Mouse (Mus musculus): ENCODE data around the gene Sult4a1. TPM values are rescaled to one million over a fixed set of nuclear protein-coding genes. Genes with fewer than 3 reads are reported as not detected.
A peak's percentile ranks its signal among the peaks of the same experiment; 100 is the strongest.
"Not testable (repeated sequence)": the region's sequence is repeated elsewhere in the genome, so short reads cannot be mapped to it uniquely, and the experiment has no call there.

Sult4a1 gene
- total and polyA plus RNA-seq, 2 experiments from 2014 or later, result 155 to 248 TPM

DNA sequence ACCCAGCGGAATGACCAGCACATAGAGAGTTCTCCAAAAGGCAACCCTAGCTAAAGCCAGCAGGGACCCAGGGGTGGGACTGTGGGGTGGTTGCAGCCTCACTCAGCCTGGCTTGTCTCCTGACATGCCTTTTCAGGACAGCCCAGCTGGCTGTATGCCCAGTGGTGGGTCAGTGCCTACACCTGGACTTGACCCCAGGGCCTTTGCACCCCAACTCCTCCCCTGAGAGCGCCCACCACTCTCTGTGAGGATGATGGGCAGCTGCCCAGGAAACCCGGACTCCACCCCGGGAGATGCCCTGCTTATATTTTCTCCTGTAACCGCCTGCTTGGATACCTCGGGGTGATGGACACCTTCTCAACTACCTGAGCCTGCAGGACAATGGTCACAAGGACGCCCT, 928 bp downstream of the Sult4a1 start:
- Histone ChIP-seq H3K9ac (replicated peaks; ENCODE audit: low read length) (peak overlapping the region; percentile 71), H3K27ac (0 out of 2 replicates have a peak overlapping the region, but pooled peaks have one; percentile 67), H3K4me3 (ENCODE audit: low read length) (peak overlapping the region; percentile 61), H3K4me2 (ENCODE audit: low read depth, low read length) (peak overlapping the region; percentile 61), H3K36me3 (ENCODE audit: insufficient read depth, low read length) (no peaks in the 10 kb centered on the region), H3K27me3 (ENCODE audit: insufficient read depth, low read length) (no peaks in the 10 kb centered on the region), H3K4me1 (ENCODE audit: insufficient read depth, low read length) (peaks cover 16% of the 10 kb centered on the region), H3K9me3 (ENCODE audit: low read length) (no peaks in the 10 kb centered on the region)
- ATAC-seq, result no peak
- DNase-seq (ENCODE audit: low spot score), result no peak
- no peak for TF ChIP-seq CTCF (IDR thresholded peaks at IDR 0.05; ENCODE audit: low read depth)
- 82% methylated on average over 7 of the region's 7 CpGs for WGBS

DNA sequence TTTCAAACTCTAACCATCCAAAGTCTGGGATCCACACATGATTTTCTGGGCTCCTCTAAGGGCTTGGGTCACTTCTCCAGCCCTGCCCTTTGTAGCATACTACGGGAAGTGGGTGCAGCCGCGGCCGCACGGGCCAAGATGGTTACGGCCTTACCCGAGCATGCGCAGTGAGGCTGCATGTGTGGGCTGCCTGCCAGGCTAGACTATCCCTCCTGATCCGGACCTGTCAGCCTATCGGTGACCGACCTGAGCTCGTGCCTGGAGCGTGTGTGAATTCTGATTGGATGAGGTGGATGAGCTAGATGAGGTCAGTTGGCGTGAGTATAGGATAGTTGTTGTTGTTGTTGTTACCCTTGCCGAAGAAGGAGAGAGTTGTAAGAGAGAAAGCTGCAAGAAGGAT, 8.0 kb downstream of the Sult4a1 start:
- not testable (repeated sequence) for H3K27ac ChIP-seq; H3K36me3 ChIP-seq (ENCODE audit: insufficient read depth, low read length); H3K4me2 ChIP-seq (ENCODE audit: low read depth, low read length); H3K9me3 ChIP-seq (ENCODE audit: low read length); ATAC-seq; H3K4me3 ChIP-seq (ENCODE audit: low read length); H3K27me3 ChIP-seq (ENCODE audit: insufficient read depth, low read length); DNase-seq (ENCODE audit: low spot score); H3K4me1 ChIP-seq (ENCODE audit: insufficient read depth, low read length); H3K9ac ChIP-seq (replicated peaks; ENCODE audit: low read length)
- 85% methylated on average over 15 of the region's 15 CpGs for WGBS

DNA sequence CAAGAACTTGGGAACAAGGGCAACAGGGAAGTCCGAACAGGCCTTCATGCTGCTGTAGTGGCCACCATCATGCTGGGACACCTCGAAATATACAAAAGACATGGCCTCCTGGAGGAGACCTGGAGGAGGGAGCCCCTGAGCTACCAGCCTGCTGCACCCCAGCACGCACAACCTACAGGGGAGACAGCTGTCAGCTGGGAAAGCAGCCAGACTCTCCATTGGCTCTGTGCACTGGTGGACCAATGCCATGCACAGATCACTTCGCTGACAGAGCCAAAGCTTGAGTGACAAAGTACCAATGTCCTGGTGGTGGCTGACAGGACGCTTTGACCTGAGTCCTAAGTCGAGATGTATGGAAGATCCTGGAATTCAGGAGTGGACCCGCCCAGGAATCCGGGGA, 9.5 kb downstream of the Sult4a1 start:
- peak overlapping the region; percentile 56 for H3K27ac ChIP-seq
- H3K9ac ChIP-seq (replicated peaks; ENCODE audit: low read length), result no peak overlapping the region
- DNase-seq (ENCODE audit: low spot score) (peak; percentile 71), ATAC-seq (peak; percentile 75)
- WGBS, result 46% methylated on average over 8 of the region's 8 CpGs
- TF ChIP-seq CTCF (IDR thresholded peaks at IDR 0.05; ENCODE audit: low read depth), result no peak
- no peak overlapping the region for H3K4me3 ChIP-seq (ENCODE audit: low read length)
- no peak overlapping the region for H3K4me2 ChIP-seq (ENCODE audit: low read depth, low read length)
- peaks cover 5% of the 10 kb centered on the region; the same call in 1 of the 2 replicates for H3K4me1 ChIP-seq (ENCODE audit: insufficient read depth, low read length)
- no peaks in the 10 kb centered on the region for H3K9me3 ChIP-seq (ENCODE audit: low read length)
- no peaks in the 10 kb centered on the region for H3K36me3 ChIP-seq (ENCODE audit: insufficient read depth, low read length)
- H3K27me3 ChIP-seq (ENCODE audit: insufficient read depth, low read length), result no peaks in the 10 kb centered on the region

DNA sequence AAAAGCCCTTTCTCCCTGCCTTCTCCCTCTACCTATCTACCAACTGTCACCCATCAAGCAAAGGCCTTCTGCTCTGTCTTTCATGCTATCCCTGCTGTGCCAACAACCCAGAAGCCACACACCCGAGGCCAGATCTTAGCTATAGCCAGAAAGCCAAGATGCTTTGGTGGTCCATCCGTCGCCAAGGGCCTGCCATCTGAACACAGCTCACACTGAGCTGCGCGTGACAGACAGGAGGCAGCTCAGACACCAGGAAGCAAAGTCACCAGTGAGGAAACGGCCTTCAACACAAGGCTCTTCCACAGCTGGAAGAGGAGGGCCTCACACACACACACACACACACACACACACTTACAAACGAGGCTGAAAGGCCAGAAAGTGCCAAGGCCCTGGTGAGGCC, 10.6 kb downstream of the Sult4a1 start:
- H3K36me3 ChIP-seq (ENCODE audit: insufficient read depth, low read length), result peaks cover 6% of the 10 kb centered on the region; the same call in 1 of the 2 replicates
- peak; percentile 38; the same call in 1 of the 2 replicates for ATAC-seq
- peak overlapping the region; percentile 56; the same call in 1 of the 2 replicates for H3K27ac ChIP-seq
- H3K4me3 ChIP-seq (ENCODE audit: low read length), result no peak overlapping the region
- H3K27me3 ChIP-seq (ENCODE audit: insufficient read depth, low read length), result no peaks in the 10 kb centered on the region
- 46% methylated on average over 7 of the region's 7 CpGs for WGBS
- H3K4me2 ChIP-seq (ENCODE audit: low read depth, low read length), result no peak overlapping the region
- H3K9ac ChIP-seq (replicated peaks; ENCODE audit: low read length), result no peak overlapping the region
- H3K4me1 ChIP-seq (ENCODE audit: insufficient read depth, low read length), result peaks cover 5% of the 10 kb centered on the region; the same call in 1 of the 2 replicates
- no peaks in the 10 kb centered on the region for H3K9me3 ChIP-seq (ENCODE audit: low read length)
- no peak for TF ChIP-seq CTCF (IDR thresholded peaks at IDR 0.05; ENCODE audit: low read depth)
- DNase-seq (ENCODE audit: low spot score), result peak; percentile 60

DNA sequence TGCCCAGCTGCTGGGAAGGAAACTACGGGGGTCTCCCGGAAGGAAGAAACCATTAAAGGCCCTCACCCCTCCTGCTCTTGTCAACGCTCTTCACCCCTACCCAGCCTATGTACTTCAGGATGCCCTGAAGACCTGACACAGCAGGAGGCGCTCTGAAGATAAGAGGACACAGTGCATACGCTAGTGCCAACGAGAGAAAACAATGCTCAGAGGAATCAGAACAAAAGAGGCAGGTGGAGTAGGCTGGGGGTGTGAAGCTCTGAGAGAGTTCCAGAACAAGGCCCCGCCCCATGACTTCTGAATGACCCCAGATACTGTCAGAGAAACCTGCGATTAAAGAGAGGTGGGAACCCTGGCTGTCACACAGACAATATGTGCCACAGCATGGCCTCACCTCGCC, 18.8 kb downstream of the Sult4a1 start:
- DNase-seq (ENCODE audit: low spot score) (no peak), ATAC-seq (no peak)
- peaks cover 14% of the 10 kb centered on the region; the same call in 1 of the 2 replicates for H3K36me3 ChIP-seq (ENCODE audit: insufficient read depth, low read length)
- TF ChIP-seq CTCF (IDR thresholded peaks at IDR 0.05; ENCODE audit: low read depth), result no peak
- no peak overlapping the region for H3K9ac ChIP-seq (replicated peaks; ENCODE audit: low read length)
- no peaks in the 10 kb centered on the region for H3K27me3 ChIP-seq (ENCODE audit: insufficient read depth, low read length)
- WGBS, result 35% methylated on average over 9 of the region's 9 CpGs
- H3K4me1 ChIP-seq (ENCODE audit: insufficient read depth, low read length), result no peaks in the 10 kb centered on the region
- H3K4me2 ChIP-seq (ENCODE audit: low read depth, low read length), result no peak overlapping the region
- no peak overlapping the region for H3K27ac ChIP-seq
- no peaks in the 10 kb centered on the region for H3K9me3 ChIP-seq (ENCODE audit: low read length)
- no peak overlapping the region for H3K4me3 ChIP-seq (ENCODE audit: low read length)

- H3K27me3 ChIP-seq (ENCODE audit: insufficient read depth, low read length), result no peaks in the 10 kb centered on the region
- DNase-seq (ENCODE audit: low spot score) (no peak), ATAC-seq (no peak)
- TF ChIP-seq CTCF (IDR thresholded peaks at IDR 0.05; ENCODE audit: low read depth), result no peak
- H3K36me3 ChIP-seq (ENCODE audit: insufficient read depth, low read length), result peaks cover 14% of the 10 kb centered on the region; the same call in 1 of the 2 replicates
- no peaks in the 10 kb centered on the region for H3K9me3 ChIP-seq (ENCODE audit: low read length)
- H3K9ac ChIP-seq (replicated peaks; ENCODE audit: low read length), result no peak overlapping the region
- no peak overlapping the region for H3K27ac ChIP-seq
- no peak overlapping the region for H3K4me3 ChIP-seq (ENCODE audit: low read length)
- H3K4me1 ChIP-seq (ENCODE audit: insufficient read depth, low read length), result no peaks in the 10 kb centered on the region
- WGBS, result 39% methylated on average over 12 of the region's 12 CpGs
- H3K4me2 ChIP-seq (ENCODE audit: low read depth, low read length), result no peak overlapping the region
Observed at GRCm38 (mm10) chr15:84086364-84086763, 19.2 kb downstream of the Sult4a1 start.

DNA sequence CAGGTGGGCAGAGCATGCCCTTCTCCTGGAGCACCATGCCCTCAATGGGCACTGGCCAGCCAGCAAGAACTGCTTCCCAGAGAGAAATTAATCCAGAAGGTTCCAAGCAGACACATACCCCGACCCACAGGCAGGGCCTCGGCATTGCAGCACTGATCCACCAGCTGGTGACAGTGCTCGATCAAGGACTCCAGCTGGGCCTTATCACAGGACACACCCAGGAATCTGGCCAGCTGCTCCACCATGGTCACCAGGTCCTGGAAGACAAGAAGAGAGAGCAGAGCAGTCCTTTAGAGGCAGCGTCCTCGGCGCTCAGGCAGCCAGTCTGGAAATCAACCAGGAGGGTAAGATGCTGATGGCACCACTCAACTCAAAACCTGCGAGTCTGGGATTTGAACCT, 25.5 kb downstream of the Sult4a1 start:
- Histone ChIP-seq H3K9me3 (ENCODE audit: low read length) (no peaks in the 10 kb centered on the region), H3K4me2 (ENCODE audit: low read depth, low read length) (no peak overlapping the region), H3K4me3 (ENCODE audit: low read length) (no peak overlapping the region), H3K27me3 (ENCODE audit: insufficient read depth, low read length) (no peaks in the 10 kb centered on the region), H3K27ac (no peak overlapping the region), H3K4me1 (ENCODE audit: insufficient read depth, low read length) (no peaks in the 10 kb centered on the region), H3K36me3 (ENCODE audit: insufficient read depth, low read length) (peaks cover 14% of the 10 kb centered on the region; the same call in 1 of the 2 replicates), H3K9ac (replicated peaks; ENCODE audit: low read length) (no peak overlapping the region)
- DNase-seq (ENCODE audit: low spot score), result no peak
- ATAC-seq, result no peak
- TF ChIP-seq CTCF (IDR thresholded peaks at IDR 0.05; ENCODE audit: low read depth), result no peak
- WGBS, result 76% methylated on average over 7 of the region's 7 CpGs

Measured in hindbrain, postnatal 0 days (tissue).